Mouse (Mus musculus): Measurements from ENCODE around the gene Fxyd2. TPM values are rescaled to one million over a fixed set of nuclear protein-coding genes. Genes with fewer than 3 reads are reported as not detected.

Gene Fxyd2
- polyA plus RNA-seq, 2 experiments: 0.50 to 0.55 TPM

GRCm38 (mm10) chr9:45412287-45412686 lies 12.8 kb downstream of the Fxyd2 start:
- no peaks in the 10 kb centered on the region for H3K36me3 ChIP-seq (replicated peaks; ENCODE audit: control insufficient read depth, insufficient read depth, low read depth)
- H3K4me3 ChIP-seq (ENCODE audit: insufficient read depth in 1 of 2, low read depth in 2 of 2, low read length in 2 of 2): no peak overlapping the region
- 5% methylated on average over 10 of the region's 10 CpGs for WGBS (ENCODE audit: insufficient replicate concordance)
- no peaks in the 10 kb centered on the region for H3K27me3 ChIP-seq (ENCODE audit: control insufficient read depth, insufficient read depth, low read length)
- H3K9ac ChIP-seq (replicated peaks): no peak overlapping the region
- DNase-seq (ENCODE audit: low read depth in 3 of 3, low spot score in 3 of 3) (peak; percentile 32 to 44 (median 39)), ATAC-seq (ENCODE audit: insufficient read depth) (no peak)
- no peaks in the 10 kb centered on the region for H3K9me3 ChIP-seq (ENCODE audit: control insufficient read depth, low read length)
- H3K4me1 ChIP-seq (replicated peaks; ENCODE audit: control insufficient read depth in 2 of 2, insufficient read depth in 2 of 2, low read length in 1 of 2): no peaks in the 10 kb centered on the region; a peak in 1 of 4 replicates
- peak; percentile 92 for TF ChIP-seq CTCF (IDR thresholded peaks at IDR 0.05; ENCODE audit: low read depth)
- no peak for TF ChIP-seq EP300 (IDR thresholded peaks at IDR 0.05; ENCODE audit: low read depth)
- no peak overlapping the region for H3K4me2 ChIP-seq (ENCODE audit: low read depth)
- H3K27ac ChIP-seq: no peak overlapping the region

DNA sequence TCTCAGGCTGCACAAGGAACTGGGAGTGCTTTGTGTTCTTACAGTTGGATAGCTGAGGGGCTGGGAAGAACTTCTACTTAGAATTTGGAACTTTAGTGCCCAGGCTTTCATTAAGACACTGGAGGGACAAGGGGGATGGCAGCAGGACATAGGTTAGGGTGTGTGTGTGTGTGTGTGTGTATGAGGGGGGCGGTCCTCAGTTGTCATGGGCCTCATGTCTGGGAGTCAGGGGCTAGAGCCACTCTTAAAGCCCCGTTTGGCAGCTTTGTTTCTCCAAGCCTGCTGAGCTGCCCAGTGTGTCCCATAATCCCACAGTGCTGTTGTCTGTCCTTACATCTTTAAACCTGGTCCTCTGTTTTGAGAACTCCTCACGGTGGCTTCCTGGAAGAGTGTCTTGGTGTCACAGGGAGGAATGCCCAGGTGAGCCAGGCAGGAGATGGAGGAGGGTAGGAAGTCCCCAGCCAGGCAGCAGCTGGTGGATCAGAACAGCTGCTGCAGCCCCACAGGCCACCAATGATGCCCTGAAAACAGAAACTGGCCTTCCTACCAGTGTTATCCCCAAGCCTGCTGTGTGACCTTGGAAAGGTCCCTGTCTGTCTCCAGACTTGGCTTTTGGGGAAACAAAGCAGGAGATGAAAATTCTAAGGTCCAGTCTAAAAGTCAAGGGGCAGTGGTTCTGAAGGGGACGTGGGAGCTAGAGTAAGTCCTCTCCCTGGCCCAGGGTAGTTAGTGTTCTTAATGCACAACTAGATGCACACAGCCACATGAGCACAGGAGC lies 13.4 kb downstream of the Fxyd2 start:
- DNase-seq (ENCODE audit: low read depth in 3 of 3, low spot score in 3 of 3) (no peak), ATAC-seq (ENCODE audit: insufficient read depth) (no peak)
- no peak overlapping the region for H3K27ac ChIP-seq
- H3K9me3 ChIP-seq (ENCODE audit: control insufficient read depth, low read length): no peaks in the 10 kb centered on the region
- no peak overlapping the region for H3K4me3 ChIP-seq (ENCODE audit: insufficient read depth in 1 of 2, low read depth in 2 of 2, low read length in 2 of 2)
- no peaks in the 10 kb centered on the region; a peak in 1 of 4 replicates for H3K4me1 ChIP-seq (replicated peaks; ENCODE audit: control insufficient read depth in 2 of 2, insufficient read depth in 2 of 2, low read length in 1 of 2)
- H3K4me2 ChIP-seq (ENCODE audit: low read depth): no peak overlapping the region
- TF ChIP-seq CTCF (IDR thresholded peaks at IDR 0.05; ENCODE audit: low read depth) (no peak), EP300 (IDR thresholded peaks at IDR 0.05; ENCODE audit: low read depth) (no peak)
- no peak overlapping the region for H3K9ac ChIP-seq (replicated peaks)
- H3K36me3 ChIP-seq (replicated peaks; ENCODE audit: control insufficient read depth, insufficient read depth, low read depth): no peaks in the 10 kb centered on the region
- 56% methylated on average over 4 of the region's 4 CpGs for WGBS (ENCODE audit: insufficient replicate concordance)
- no peaks in the 10 kb centered on the region for H3K27me3 ChIP-seq (ENCODE audit: control insufficient read depth, insufficient read depth, low read length)

DNA sequence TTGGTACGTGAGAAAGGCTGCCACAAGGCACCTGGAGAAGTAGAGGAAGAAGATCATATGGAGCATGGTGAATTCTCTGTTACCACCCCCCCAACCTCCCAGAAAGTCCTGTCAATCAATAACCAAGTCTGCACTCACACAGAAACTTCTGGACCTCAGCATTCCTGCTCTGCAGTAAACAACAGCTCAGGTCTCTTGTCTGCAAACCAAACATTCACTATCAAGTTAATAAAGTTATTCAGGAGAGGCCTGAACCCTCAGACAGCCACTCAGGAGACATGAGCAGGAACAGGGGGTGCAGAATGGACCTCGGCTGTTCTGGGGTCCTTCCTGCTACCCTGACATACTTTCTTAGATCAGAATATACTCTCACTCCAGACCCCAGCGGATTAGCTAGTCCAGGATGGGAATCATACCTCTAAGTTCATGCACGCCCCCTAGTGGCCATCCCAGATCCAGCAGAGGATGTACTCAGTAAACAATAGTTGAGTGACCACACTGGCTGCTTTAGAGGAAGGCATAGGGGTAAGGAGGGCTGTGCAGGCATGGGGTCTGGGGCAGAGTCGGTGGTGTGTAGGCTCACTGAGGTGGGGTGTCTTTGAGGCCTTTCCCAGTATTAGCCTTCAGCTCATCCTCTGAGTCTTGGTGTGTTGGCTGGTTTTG lies 14.1 kb downstream of the Fxyd2 start:
- WGBS (ENCODE audit: insufficient replicate concordance): 34% methylated on average over 5 of the region's 5 CpGs
- Histone ChIP-seq H3K9ac (replicated peaks) (no peak overlapping the region), H3K4me3 (ENCODE audit: insufficient read depth in 1 of 2, low read depth in 2 of 2, low read length in 2 of 2) (no peak overlapping the region), H3K9me3 (ENCODE audit: control insufficient read depth, low read length) (no peaks in the 10 kb centered on the region), H3K4me1 (replicated peaks; ENCODE audit: control insufficient read depth in 2 of 2, insufficient read depth in 2 of 2, low read length in 1 of 2) (no peaks in the 10 kb centered on the region; a peak in 1 of 4 replicates), H3K36me3 (replicated peaks; ENCODE audit: control insufficient read depth, insufficient read depth, low read depth) (no peaks in the 10 kb centered on the region), H3K4me2 (ENCODE audit: low read depth) (no peak overlapping the region), H3K27ac (no peak overlapping the region), H3K27me3 (ENCODE audit: control insufficient read depth, insufficient read depth, low read length) (no peaks in the 10 kb centered on the region)
- TF ChIP-seq CTCF (IDR thresholded peaks at IDR 0.05; ENCODE audit: low read depth): peak; percentile 78
- no peak for TF ChIP-seq EP300 (IDR thresholded peaks at IDR 0.05; ENCODE audit: low read depth)
- DNase-seq (ENCODE audit: low read depth in 3 of 3, low spot score in 3 of 3): peak in 1 of 3 experiments; percentile 19
- ATAC-seq (ENCODE audit: insufficient read depth): no peak

DNA sequence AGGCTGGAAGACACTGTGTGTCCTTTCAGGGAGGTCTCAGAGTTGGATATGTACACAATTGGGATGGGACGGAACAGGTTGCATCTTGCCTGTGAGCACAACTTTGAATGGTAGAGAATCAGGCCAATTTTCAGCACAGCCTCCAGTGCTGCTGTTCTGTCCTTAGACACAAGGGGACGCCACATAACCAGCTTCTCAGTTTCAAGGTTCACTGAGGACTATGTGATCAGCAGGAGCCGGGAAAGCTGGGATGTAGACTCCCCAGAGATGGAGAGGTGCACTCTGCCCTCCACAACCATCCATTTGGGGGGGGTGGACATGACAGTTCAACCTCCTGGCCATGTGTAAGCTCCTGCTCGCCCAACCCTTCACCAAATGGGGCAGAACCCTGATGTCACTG lies 16.4 kb downstream of the Fxyd2 start:
- ATAC-seq (ENCODE audit: insufficient read depth): no peak
- Histone ChIP-seq H3K4me2 (ENCODE audit: low read depth) (no peak overlapping the region), H3K9ac (replicated peaks) (no peak overlapping the region), H3K27ac (no peak overlapping the region), H3K36me3 (replicated peaks; ENCODE audit: control insufficient read depth, insufficient read depth, low read depth) (no peaks in the 10 kb centered on the region), H3K4me3 (ENCODE audit: insufficient read depth in 1 of 2, low read depth in 2 of 2, low read length in 2 of 2) (no peak overlapping the region), H3K4me1 (replicated peaks; ENCODE audit: control insufficient read depth in 2 of 2, insufficient read depth in 2 of 2, low read length in 1 of 2) (no peaks in the 10 kb centered on the region; a peak in 1 of 4 replicates), H3K9me3 (ENCODE audit: control insufficient read depth, low read length) (no peaks in the 10 kb centered on the region), H3K27me3 (ENCODE audit: control insufficient read depth, insufficient read depth, low read length) (no peaks in the 10 kb centered on the region)
- TF ChIP-seq CTCF (IDR thresholded peaks at IDR 0.05; ENCODE audit: low read depth): peak; percentile 52
- TF ChIP-seq EP300 (IDR thresholded peaks at IDR 0.05; ENCODE audit: low read depth): no peak
- DNase-seq (ENCODE audit: low read depth in 3 of 3, low spot score in 3 of 3): no peak
- WGBS (ENCODE audit: insufficient replicate concordance): 38% methylated on average over 4 of the region's 4 CpGs

DNA sequence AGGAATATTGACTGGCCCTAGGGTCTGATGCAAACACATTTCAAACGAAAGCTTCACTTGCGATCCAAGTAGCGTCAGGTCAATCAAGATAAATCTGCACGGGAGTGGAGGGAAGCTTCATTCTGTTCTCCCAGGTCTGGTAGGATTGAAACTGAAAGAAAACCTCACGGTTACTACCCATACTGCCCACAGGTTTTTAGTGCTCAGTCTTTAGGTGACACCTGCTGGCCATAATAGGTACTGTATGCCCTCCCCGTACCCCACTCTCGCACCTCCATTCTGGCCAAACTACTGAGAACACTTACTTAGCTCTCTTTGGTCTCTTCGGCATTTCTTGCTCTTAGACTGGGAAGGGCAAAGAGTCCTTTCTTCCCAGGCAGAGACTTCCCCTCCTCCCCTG lies 17.8 kb downstream of the Fxyd2 start:
- 11% methylated on average over 8 of the region's 8 CpGs for WGBS (ENCODE audit: insufficient replicate concordance)
- H3K27ac ChIP-seq: no peak overlapping the region

More for the DNA sequence above, 17.8 kb downstream of the Fxyd2 start:
- no peak for ATAC-seq (ENCODE audit: insufficient read depth)
- no peak for TF ChIP-seq EP300 (IDR thresholded peaks at IDR 0.05; ENCODE audit: low read depth)
- TF ChIP-seq CTCF (IDR thresholded peaks at IDR 0.05; ENCODE audit: low read depth): peak; percentile 78
- H3K4me3 ChIP-seq (ENCODE audit: insufficient read depth in 1 of 2, low read depth in 2 of 2, low read length in 2 of 2): peak overlapping the region in 1 of 2 experiments; percentile 49; a peak in 2 of 4 replicates
- DNase-seq (ENCODE audit: low read depth in 3 of 3, low spot score in 3 of 3): peak in 2 of 3 experiments; percentile 6 to 17
- no peaks in the 10 kb centered on the region for H3K9me3 ChIP-seq (ENCODE audit: control insufficient read depth, low read length)
- H3K36me3 ChIP-seq (replicated peaks; ENCODE audit: control insufficient read depth, insufficient read depth, low read depth): no peaks in the 10 kb centered on the region
- peak overlapping the region; percentile 40 for H3K4me2 ChIP-seq (ENCODE audit: low read depth)
- H3K4me1 ChIP-seq (replicated peaks; ENCODE audit: control insufficient read depth in 2 of 2, insufficient read depth in 2 of 2, low read length in 1 of 2): no peaks in the 10 kb centered on the region; a peak in 1 of 4 replicates
- H3K27me3 ChIP-seq (ENCODE audit: control insufficient read depth, insufficient read depth, low read length): no peaks in the 10 kb centered on the region
- no peak overlapping the region for H3K9ac ChIP-seq (replicated peaks)
